ENCODE assay signal across 40 mouse cellular contexts in genomic region chr9:21801591-21801990, GRCm38 (mm10). TPM values are rescaled to one million over a fixed set of nuclear protein-coding genes. Genes with fewer than 3 reads are reported as not detected.
"Had no signal": no experiment of that assay in that cellular context is flagged by ENCODE, and none has a peak within 500 bp of the region (broad histone marks: within the 10 kb centered on the region; RNA-seq: fewer than 3 reads in every experiment).

No protein-coding gene starts in this region.

- H3K9ac ChIP-seq: limb, embryonic 12.5 days; limb, embryonic 13.5 days; limb, embryonic 15.5 days; liver, embryonic 12.5 days; liver, embryonic 13.5 days; liver, embryonic 14.5 days; liver, embryonic 15.5 days; liver, postnatal 0 days; lung, embryonic 14.5 days; lung, embryonic 15.5 days; midbrain, embryonic 12.5 days; midbrain, embryonic 13.5 days; midbrain, embryonic 15.5 days; neural tube, embryonic 12.5 days had no signal

- H3K9me3 ChIP-seq: limb, embryonic 10.5 days; limb, embryonic 12.5 days; limb, embryonic 13.5 days; limb, embryonic 15.5 days; liver, embryonic 12.5 days; liver, embryonic 13.5 days; liver, embryonic 15.5 days; lung, embryonic 15.5 days; megakaryocyte, embryonic 14.5 days; midbrain, embryonic 10.5 days; midbrain, embryonic 12.5 days; midbrain, embryonic 13.5 days; midbrain, embryonic 15.5 days; neural tube, embryonic 12.5 days had no signal

- H3K4me2 ChIP-seq: limb, embryonic 12.5 days; limb, embryonic 13.5 days; limb, embryonic 15.5 days; liver, embryonic 11.5 days; liver, embryonic 12.5 days; liver, embryonic 13.5 days; liver, embryonic 15.5 days; lung, embryonic 14.5 days; lung, embryonic 15.5 days; midbrain, embryonic 11.5 days; midbrain, embryonic 12.5 days; midbrain, embryonic 13.5 days; midbrain, embryonic 15.5 days; neural tube, embryonic 12.5 days had no signal

- H3K36me3 ChIP-seq: liver, embryonic 13.5 days; liver, embryonic 15.5 days; midbrain, embryonic 12.5 days; midbrain, embryonic 13.5 days; midbrain, embryonic 15.5 days had no signal

- DNase-seq: left cerebral cortex, postnatal 4 days; liver; liver, embryonic 13.5 days; liver, postnatal 0 days; lung, adult 18-20 months; lung, adult 2 months; lung, embryonic 14.5 days; lung, postnatal 10 days; lung, postnatal 14 days; lung, postnatal 36 days; lung, postnatal 4 days; midbrain, embryonic 14.5 days had no signal

- H3K27me3 ChIP-seq: limb, embryonic 12.5 days; limb, embryonic 13.5 days; limb, embryonic 15.5 days; lung, embryonic 15.5 days; midbrain, embryonic 12.5 days; midbrain, embryonic 13.5 days; neural tube, embryonic 12.5 days had no signal

- H3K4me3 ChIP-seq: limb, embryonic 10.5 days; limb, embryonic 12.5 days; limb, embryonic 13.5 days; limb, embryonic 15.5 days; liver, embryonic 12.5 days; liver, embryonic 13.5 days; liver, embryonic 15.5 days; lung, embryonic 15.5 days; megakaryocyte, embryonic 14.5 days; midbrain, embryonic 10.5 days; midbrain, embryonic 12.5 days; midbrain, embryonic 13.5 days; midbrain, embryonic 15.5 days; myocyte; neural tube, embryonic 12.5 days had no signal

- H3K27ac ChIP-seq: limb, embryonic 10.5 days; limb, embryonic 12.5 days; limb, embryonic 13.5 days; limb, embryonic 15.5 days; liver, embryonic 12.5 days; liver, embryonic 13.5 days; liver, embryonic 14.5 days; liver, embryonic 15.5 days; lung, embryonic 15.5 days; macrophage; midbrain, embryonic 10.5 days; midbrain, embryonic 12.5 days; midbrain, embryonic 13.5 days; midbrain, embryonic 15.5 days; neural tube, embryonic 12.5 days had no signal

- ATAC-seq: liver, embryonic 12.5 days; liver, postnatal 0 days; lung, postnatal 0 days; midbrain, embryonic 13.5 days; midbrain, embryonic 15.5 days; midbrain, embryonic 16.5 days had no signal

RNA-seq across cellular contexts. Expression of gene Kank2, which starts 3.0 kb away (rescaled TPM):
- total RNA-seq: monocyte, adult 5-6 weeks had no signal

RNA-seq across cellular contexts. Expression of gene Angptl8, which starts 33.7 kb away (rescaled TPM):
- total RNA-seq: left cerebral cortex, postnatal 10 days; left cerebral cortex, postnatal 14 days; left cerebral cortex, postnatal 25 days; left cerebral cortex, postnatal 36 days; left cerebral cortex, postnatal 4 days; megakaryocyte-erythroid progenitor cell, adult 5-6 weeks; midbrain, postnatal 0 days; monocyte, adult 5-6 weeks had no signal
- polyA plus RNA-seq: macrophage; myocyte; neural tube, embryonic 11.5 days had no signal
